Mouse (Mus musculus): ENCODE data around the gene Ttc39a. TPM values are rescaled to one million over a fixed set of nuclear protein-coding genes. Genes with fewer than 3 reads are reported as not detected.
A peak's percentile ranks its signal among the peaks of the same experiment; 100 is the strongest.

Gene Ttc39a
- polyA plus RNA-seq, 1 experiment from 2014 or later = 1.6 TPM

GRCm38 (mm10) chr4:109422436-109422835 lies 16.0 kb downstream of the Ttc39a start:
- H3K4me2 ChIP-seq (replicated peaks) = no peak overlapping the region
- H3K27me3 ChIP-seq = no peaks in the 10 kb centered on the region
- no peak overlapping the region for H3K4me3 ChIP-seq
- no peaks in the 10 kb centered on the region for H3K36me3 ChIP-seq
- H3K27ac ChIP-seq (replicated peaks) = no peak overlapping the region
- ATAC-seq (ENCODE audit: low FRiP score, low read depth) = no peak
- no peaks in the 10 kb centered on the region for H3K9me3 ChIP-seq
- H3K4me1 ChIP-seq = peaks cover 4% of the 10 kb centered on the region; the same call in 1 of the 2 replicates
- no peak overlapping the region for H3K9ac ChIP-seq (replicated peaks)
- 71% methylated on average over 6 of the region's 6 CpGs for WGBS

- no peak for ATAC-seq (ENCODE audit: low FRiP score, low read depth)
- Histone ChIP-seq H3K4me3 (no peak overlapping the region), H3K4me1 (peaks cover 4% of the 10 kb centered on the region; the same call in 1 of the 2 replicates), H3K27ac (replicated peaks) (no peak overlapping the region), H3K36me3 (no peaks in the 10 kb centered on the region), H3K9me3 (no peaks in the 10 kb centered on the region), H3K4me2 (replicated peaks) (no peak overlapping the region), H3K9ac (replicated peaks) (no peak overlapping the region), H3K27me3 (no peaks in the 10 kb centered on the region)
- WGBS = 77% methylated on average over 2 of the region's 2 CpGs
Observed at GRCm38 (mm10) chr4:109423438-109423837, 17.0 kb downstream of the Ttc39a start.

GRCm38 (mm10) chr4:109427058-109427457 lies 20.6 kb downstream of the Ttc39a start:
- peaks cover 3% of the 10 kb centered on the region; the same call in 1 of the 2 replicates for H3K4me1 ChIP-seq
- H3K9me3 ChIP-seq = no peaks in the 10 kb centered on the region
- H3K4me3 ChIP-seq = no peak overlapping the region
- ATAC-seq (ENCODE audit: low FRiP score, low read depth) = no peak
- H3K4me2 ChIP-seq (replicated peaks) = no peak overlapping the region
- H3K9ac ChIP-seq (replicated peaks) = no peak overlapping the region
- no peak overlapping the region for H3K27ac ChIP-seq (replicated peaks)
- no peaks in the 10 kb centered on the region for H3K36me3 ChIP-seq
- no peaks in the 10 kb centered on the region for H3K27me3 ChIP-seq
- 59% methylated on average over 1 of the region's 1 CpGs for WGBS

- Histone ChIP-seq H3K27ac (replicated peaks) (no peak overlapping the region), H3K4me2 (replicated peaks) (no peak overlapping the region), H3K27me3 (no peaks in the 10 kb centered on the region), H3K9me3 (no peaks in the 10 kb centered on the region), H3K9ac (replicated peaks) (no peak overlapping the region), H3K4me3 (no peak overlapping the region), H3K36me3 (no peaks in the 10 kb centered on the region), H3K4me1 (peaks cover 11% of the 10 kb centered on the region)
- 94% methylated on average over 7 of the region's 7 CpGs for WGBS
- ATAC-seq (ENCODE audit: low FRiP score, low read depth) = no peak
Observed at GRCm38 (mm10) chr4:109430250-109430649, 23.8 kb downstream of the Ttc39a start.

- ATAC-seq (ENCODE audit: low FRiP score, low read depth) = peak; percentile 36; the same call in 1 of the 2 replicates
- Histone ChIP-seq H3K4me1 (peaks cover 11% of the 10 kb centered on the region), H3K27ac (replicated peaks) (no peak overlapping the region), H3K36me3 (no peaks in the 10 kb centered on the region), H3K9ac (replicated peaks) (no peak overlapping the region), H3K27me3 (no peaks in the 10 kb centered on the region), H3K4me3 (no peak overlapping the region), H3K9me3 (no peaks in the 10 kb centered on the region), H3K4me2 (replicated peaks) (no peak overlapping the region)
- WGBS = 53% methylated on average over 13 of the region's 13 CpGs
Observed at GRCm38 (mm10) chr4:109430854-109431253, 24.4 kb downstream of the Ttc39a start.

- Histone ChIP-seq H3K4me1 (peaks cover 11% of the 10 kb centered on the region), H3K9me3 (no peaks in the 10 kb centered on the region), H3K9ac (replicated peaks) (no peak overlapping the region), H3K27ac (replicated peaks) (no peak overlapping the region), H3K27me3 (no peaks in the 10 kb centered on the region), H3K36me3 (no peaks in the 10 kb centered on the region), H3K4me3 (no peak overlapping the region), H3K4me2 (replicated peaks) (no peak overlapping the region)
- WGBS = 69% methylated on average over 16 of the region's 16 CpGs
- peak; percentile 45; the same call in 1 of the 2 replicates for ATAC-seq (ENCODE audit: low FRiP score, low read depth)
Observed at GRCm38 (mm10) chr4:109432668-109433375, 26.4 kb downstream of the Ttc39a start.

- no peak overlapping the region for H3K9ac ChIP-seq (replicated peaks)
- H3K9me3 ChIP-seq = no peaks in the 10 kb centered on the region
- no peak overlapping the region for H3K4me2 ChIP-seq (replicated peaks)
- no peaks in the 10 kb centered on the region for H3K27me3 ChIP-seq
- no peak for ATAC-seq (ENCODE audit: low FRiP score, low read depth)
- 78% methylated on average over 6 of the region's 6 CpGs for WGBS
- H3K36me3 ChIP-seq = no peaks in the 10 kb centered on the region
- no peak overlapping the region for H3K4me3 ChIP-seq
- H3K4me1 ChIP-seq = peaks cover 11% of the 10 kb centered on the region
- H3K27ac ChIP-seq (replicated peaks) = no peak overlapping the region
Observed at GRCm38 (mm10) chr4:109433641-109434040, 27.2 kb downstream of the Ttc39a start.

GRCm38 (mm10) chr4:109434256-109434655 lies 27.8 kb downstream of the Ttc39a start:
- no peaks in the 10 kb centered on the region for H3K27me3 ChIP-seq
- peaks cover 11% of the 10 kb centered on the region for H3K4me1 ChIP-seq
- WGBS = 96% methylated on average over 1 of the region's 1 CpGs
- H3K9me3 ChIP-seq = no peaks in the 10 kb centered on the region
- no peak overlapping the region for H3K27ac ChIP-seq (replicated peaks)
- no peak overlapping the region for H3K9ac ChIP-seq (replicated peaks)
- no peak overlapping the region for H3K4me2 ChIP-seq (replicated peaks)
- H3K4me3 ChIP-seq = no peak overlapping the region
- ATAC-seq (ENCODE audit: low FRiP score, low read depth) = no peak
- no peaks in the 10 kb centered on the region for H3K36me3 ChIP-seq

- H3K27me3 ChIP-seq = no peaks in the 10 kb centered on the region
- no peak overlapping the region for H3K4me3 ChIP-seq
- H3K36me3 ChIP-seq = no peaks in the 10 kb centered on the region
- H3K9me3 ChIP-seq = no peaks in the 10 kb centered on the region
- 61% methylated on average over 9 of the region's 9 CpGs for WGBS
- no peak overlapping the region for H3K9ac ChIP-seq (replicated peaks)
- no peaks in the 10 kb centered on the region for H3K4me1 ChIP-seq
- ATAC-seq (ENCODE audit: low FRiP score, low read depth) = peak; percentile 82
- H3K4me2 ChIP-seq (replicated peaks) = no peak overlapping the region
- no peak overlapping the region for H3K27ac ChIP-seq (replicated peaks)
Observed at GRCm38 (mm10) chr4:109437913-109438878, 31.8 kb downstream of the Ttc39a start.

- H3K27ac ChIP-seq (replicated peaks) = no peak overlapping the region
- 77% methylated on average over 8 of the region's 8 CpGs for WGBS
- no peak overlapping the region for H3K4me3 ChIP-seq
- H3K4me2 ChIP-seq (replicated peaks) = no peak overlapping the region
- H3K9ac ChIP-seq (replicated peaks) = no peak overlapping the region
- H3K9me3 ChIP-seq = no peaks in the 10 kb centered on the region
- no peaks in the 10 kb centered on the region for H3K27me3 ChIP-seq
- H3K36me3 ChIP-seq = no peaks in the 10 kb centered on the region
- no peak for ATAC-seq (ENCODE audit: low FRiP score, low read depth)
- no peaks in the 10 kb centered on the region for H3K4me1 ChIP-seq
Observed at GRCm38 (mm10) chr4:109439101-109439500, 32.7 kb downstream of the Ttc39a start.

- no peaks in the 10 kb centered on the region for H3K4me1 ChIP-seq
- no peaks in the 10 kb centered on the region for H3K27me3 ChIP-seq
- H3K4me3 ChIP-seq = no peak overlapping the region
- no peaks in the 10 kb centered on the region for H3K9me3 ChIP-seq
- H3K27ac ChIP-seq (replicated peaks) = 0 out of 2 replicates have a peak overlapping the region, but pooled peaks have one; percentile 20
- H3K4me2 ChIP-seq (replicated peaks) = no peak overlapping the region
- H3K9ac ChIP-seq (replicated peaks) = no peak overlapping the region
- WGBS = 82% methylated on average over 3 of the region's 3 CpGs
- ATAC-seq (ENCODE audit: low FRiP score, low read depth) = no peak
- no peaks in the 10 kb centered on the region for H3K36me3 ChIP-seq
Observed at GRCm38 (mm10) chr4:109439825-109440248, 33.4 kb downstream of the Ttc39a start.

GRCm38 (mm10) chr4:109440381-109440780 lies 34.0 kb downstream of the Ttc39a start:
- ATAC-seq (ENCODE audit: low FRiP score, low read depth) = no peak
- H3K27me3 ChIP-seq = no peaks in the 10 kb centered on the region

More at GRCm38 (mm10) chr4:109440381-109440780, 34.0 kb downstream of the Ttc39a start:
- Histone ChIP-seq H3K4me2 (replicated peaks) (no peak overlapping the region), H3K9ac (replicated peaks) (no peak overlapping the region), H3K4me3 (no peak overlapping the region), H3K9me3 (no peaks in the 10 kb centered on the region), H3K36me3 (no peaks in the 10 kb centered on the region), H3K27ac (replicated peaks) (no peak overlapping the region), H3K4me1 (peaks cover 5% of the 10 kb centered on the region)
- WGBS = 94% methylated on average over 5 of the region's 5 CpGs

Data from midbrain, embryonic 12.5 days (tissue).